Mouse (Mus musculus) limb, embryonic 15.5 days (tissue): ENCODE measurements at regions not wholly inside any gene's neighbourhood (a gene's known extent, or its start where the extent isn't known, plus 50 kb on each side); places are given as distances from the start of the nearest gene placed in this dataset.

Experiments used
- ATAC-seq: fragments of 200-750 bp; cut with Nextera tagmentation; 2 replicates; pipeline ENCODE4 v1.8.0; 2017; ENCODE audit warnings: low read depth, moderate TSS enrichment; ENCODE audit not compliant: insufficient number of reproducible peaks, low FRiP score, low TSS enrichment
- H3K27ac ChIP-seq: fragments of 300-500 bp; sonication (generic); 2 replicates; pipeline ENCODE4 v1.5.1; 2015; ENCODE audit warnings: moderate library complexity, mild to moderate bottlenecking, inconsistent platforms
- H3K27me3 ChIP-seq: fragments of 300-500 bp; sonication (generic); 2 replicates; pipeline ENCODE4 v1.6.1; 2015; ENCODE audit warnings: inconsistent platforms
- H3K36me3 ChIP-seq: fragments of 300-500 bp; sonication (generic); 2 replicates; pipeline ENCODE4 v1.6.1; 2015; ENCODE audit warnings: inconsistent platforms
- H3K4me1 ChIP-seq: fragments of 300-500 bp; sonication (generic); 2 replicates; pipeline ENCODE4 v1.6.1; 2015; ENCODE audit warnings: inconsistent platforms
- H3K4me2 ChIP-seq: fragments of 300-500 bp; sonication (generic); 2 replicates; pipeline ENCODE4 v1.6.1; 2015; ENCODE audit warnings: mild to moderate bottlenecking, inconsistent platforms
- H3K4me3 ChIP-seq: fragments of 300-500 bp; sonication (generic); 2 replicates; pipeline ENCODE4 v1.5.1; 2015; ENCODE audit warnings: mild to moderate bottlenecking, inconsistent platforms
- H3K9ac ChIP-seq: fragments of 300-500 bp; sonication (generic); 2 replicates; pipeline ENCODE4 v1.6.1; 2015; ENCODE audit warnings: inconsistent platforms
- H3K9me3 ChIP-seq: fragments of 300-500 bp; sonication (generic); 2 replicates; pipeline ENCODE4 v1.6.1; 2016; ENCODE audit warnings: inconsistent platforms
- WGBS: fragments of 180-500 bp; shearing (Covaris S2); methylation state at CpG from one replicate; pipeline ENCODE4 v1.1.7; 2015; 5-methylcytosine and 5-hydroxymethylcytosine counted together

DNA sequence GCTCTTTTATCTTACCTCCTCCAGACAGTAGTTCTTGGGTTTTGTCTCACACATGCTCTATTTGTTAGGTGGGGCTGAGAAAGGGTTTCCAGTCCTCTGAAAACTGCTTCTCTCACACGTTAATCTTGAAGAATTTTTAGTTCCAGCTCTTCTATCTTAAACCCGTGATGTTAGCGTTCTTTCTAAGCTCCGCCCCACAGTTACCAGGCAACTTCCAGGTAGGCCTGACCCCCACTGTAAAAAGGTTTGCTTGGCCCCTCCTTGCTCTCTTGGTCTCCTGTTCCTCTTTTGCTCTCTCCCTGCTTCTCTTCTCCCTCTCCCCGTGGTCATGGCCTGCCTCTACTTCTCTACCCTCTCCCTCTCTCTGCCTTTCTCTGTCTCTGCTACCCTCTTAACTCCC lies 1149.7 kb downstream of the Mrps31 start:
- Histone ChIP-seq H3K4me1 (peaks cover 5% of the 10 kb centered on the region; the same call in 1 of the 2 replicates), H3K27me3 (no peaks in the 10 kb centered on the region), H3K9me3 (no peaks in the 10 kb centered on the region), H3K9ac (no peak overlapping the region), H3K4me3 (no peak overlapping the region), H3K36me3 (no peaks in the 10 kb centered on the region), H3K27ac (no peak overlapping the region), H3K4me2 (no peak overlapping the region)
- 77% methylated on average over 5 of the region's 5 CpGs for WGBS
- no peak for ATAC-seq

DNA sequence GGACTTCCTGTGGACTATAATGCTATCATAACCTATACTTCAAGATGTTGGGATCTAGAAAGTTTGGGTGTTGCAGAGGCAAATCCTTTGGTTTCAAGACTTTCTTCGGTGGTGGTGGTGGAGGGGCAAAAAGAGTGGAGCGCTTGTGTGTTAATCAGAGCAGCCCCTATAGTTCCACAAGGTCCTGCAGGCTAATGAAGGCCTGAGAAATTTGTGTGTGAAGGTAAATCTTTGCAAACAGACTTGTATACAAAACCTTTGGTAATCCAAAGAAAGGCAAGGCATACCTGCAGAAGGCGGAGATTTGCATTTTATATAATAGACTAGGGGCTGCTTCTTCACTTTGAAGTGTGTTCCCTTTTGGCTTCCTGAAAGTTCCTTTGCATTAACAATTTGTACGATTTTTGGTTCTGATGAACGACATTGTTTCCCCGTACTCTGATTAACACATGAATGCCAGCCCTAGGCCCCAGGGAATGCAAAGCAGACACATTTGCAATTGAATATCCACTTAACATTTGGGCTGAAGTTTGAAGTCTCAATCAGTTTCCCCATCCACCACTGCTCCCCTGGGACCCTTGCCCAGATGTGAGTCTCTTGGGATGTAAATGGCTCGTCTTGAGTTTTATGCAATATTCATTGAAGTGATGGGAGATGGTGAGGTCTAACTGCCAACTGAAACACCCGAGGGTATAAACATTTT lies 1150.7 kb downstream of the Mrps31 start:
- no peak overlapping the region for H3K9ac ChIP-seq
- H3K4me3 ChIP-seq: no peak overlapping the region
- no peak overlapping the region for H3K27ac ChIP-seq
- no peaks in the 10 kb centered on the region for H3K36me3 ChIP-seq
- H3K4me2 ChIP-seq: no peak overlapping the region
- peaks cover 5% of the 10 kb centered on the region; the same call in 1 of the 2 replicates for H3K4me1 ChIP-seq
- ATAC-seq: no peak
- H3K27me3 ChIP-seq: no peaks in the 10 kb centered on the region
- no peaks in the 10 kb centered on the region for H3K9me3 ChIP-seq
- 36% methylated on average over 8 of the region's 8 CpGs for WGBS

- Histone ChIP-seq H3K4me2 (no peak overlapping the region), H3K4me3 (no peak overlapping the region), H3K9me3 (no peaks in the 10 kb centered on the region), H3K36me3 (no peaks in the 10 kb centered on the region), H3K4me1 (peaks cover 5% of the 10 kb centered on the region; the same call in 1 of the 2 replicates), H3K9ac (no peak overlapping the region), H3K27me3 (no peaks in the 10 kb centered on the region), H3K27ac (no peak overlapping the region)
- 23% methylated on average over 9 of the region's 9 CpGs for WGBS
- ATAC-seq: no peak
Measured at GRCm38 (mm10) chr8:23562504-23562903, 1151.3 kb downstream of the Mrps31 start.

DNA sequence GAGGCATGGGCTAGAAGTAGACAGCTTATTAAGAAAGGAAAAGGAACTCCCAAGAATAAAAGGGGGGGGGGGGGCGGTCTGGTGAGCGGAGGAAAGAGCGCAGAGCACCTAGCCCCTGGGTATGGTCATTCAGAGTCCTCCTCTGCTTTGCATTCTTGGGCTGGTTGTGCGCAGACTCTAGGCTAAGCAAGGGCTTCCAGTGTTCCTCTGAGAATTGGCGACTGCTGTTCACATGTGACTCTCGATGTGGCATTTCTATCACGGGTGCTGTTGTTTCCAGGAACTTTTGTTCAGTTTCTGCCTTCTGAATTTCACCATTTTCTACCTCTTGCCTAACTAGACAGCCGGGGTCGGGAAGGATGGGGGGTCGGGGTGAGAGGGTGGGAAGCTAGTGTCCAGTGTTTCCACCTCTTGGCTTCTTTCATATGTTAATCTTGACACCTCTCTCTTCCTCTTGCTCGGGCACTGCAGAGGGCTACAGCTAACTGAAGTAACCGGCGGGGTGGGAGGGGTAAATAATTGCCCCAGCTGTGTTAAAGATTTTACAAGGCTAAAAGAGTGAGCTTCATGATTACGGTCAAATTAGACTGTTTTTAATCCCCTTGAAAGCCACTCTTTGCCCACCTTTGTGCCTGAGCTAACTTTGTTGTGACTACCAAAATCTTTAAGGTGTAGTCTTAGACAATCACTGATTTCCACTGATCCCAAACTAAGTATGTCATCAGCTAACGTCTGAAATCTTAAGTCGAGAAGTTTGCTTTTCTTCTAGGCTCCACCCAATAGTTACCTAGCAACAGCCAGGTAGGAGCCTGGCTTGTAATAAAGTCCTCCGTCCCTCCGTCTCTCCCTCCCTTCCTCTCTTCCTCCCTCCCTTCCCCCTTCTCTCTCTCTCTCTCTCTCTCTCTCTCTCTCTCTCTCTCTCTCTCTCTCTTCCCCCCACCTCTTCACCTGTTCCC lies 1152.2 kb downstream of the Mrps31 start:
- no peaks in the 10 kb centered on the region for H3K27me3 ChIP-seq
- whole genome bisulfite sequencing: 5% methylated on average over 16 of the region's 18 CpGs
- H3K4me1 ChIP-seq: peaks cover 5% of the 10 kb centered on the region; the same call in 1 of the 2 replicates
- H3K36me3 ChIP-seq: no peaks in the 10 kb centered on the region
- H3K27ac ChIP-seq: no peak overlapping the region
- ATAC-seq: no peak
- H3K9ac ChIP-seq: no peak overlapping the region
- peak overlapping the region; percentile 9; the same call in 1 of the 2 replicates for H3K4me3 ChIP-seq
- peak overlapping the region; percentile 22; the same call in 1 of the 2 replicates for H3K4me2 ChIP-seq
- H3K9me3 ChIP-seq: no peaks in the 10 kb centered on the region

GRCm38 (mm10) chr8:23567906-23568305 lies 1156.7 kb downstream of the Mrps31 start:
- Histone ChIP-seq H3K27ac (no peak overlapping the region), H3K27me3 (no peaks in the 10 kb centered on the region), H3K36me3 (no peaks in the 10 kb centered on the region), H3K9ac (no peak overlapping the region), H3K9me3 (no peaks in the 10 kb centered on the region), H3K4me1 (peaks cover 5% of the 10 kb centered on the region; the same call in 1 of the 2 replicates), H3K4me2 (no peak overlapping the region), H3K4me3 (no peak overlapping the region)
- ATAC-seq: no peak
- WGBS: 85% methylated on average over 3 of the region's 3 CpGs

DNA sequence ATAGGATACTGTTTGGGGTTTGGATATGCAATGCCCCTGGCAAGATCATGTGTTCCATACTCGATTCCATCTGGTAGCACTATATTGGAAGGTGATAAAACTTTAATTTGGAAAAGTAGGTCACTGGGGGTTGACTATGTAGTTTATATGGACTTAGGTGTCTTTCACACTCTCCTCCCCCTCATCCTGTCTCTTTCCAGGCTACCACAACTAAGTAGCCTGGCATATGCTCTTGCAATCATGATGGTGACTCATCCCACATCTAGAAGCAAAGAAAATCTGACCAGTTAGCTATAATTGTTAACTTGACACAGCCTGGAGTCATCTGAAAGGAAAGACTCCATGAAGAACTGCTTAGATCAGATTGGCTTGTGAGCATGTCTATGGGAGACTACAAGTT lies 1154.3 kb downstream of the Adam3 start:
- 51% methylated on average over 1 of the region's 1 CpGs for WGBS
- Histone ChIP-seq H3K4me2 (no peak overlapping the region), H3K4me1 (no peaks in the 10 kb centered on the region), H3K27ac (no peak overlapping the region), H3K36me3 (no peaks in the 10 kb centered on the region), H3K9ac (no peak overlapping the region), H3K27me3 (no peaks in the 10 kb centered on the region), H3K4me3 (no peak overlapping the region), H3K9me3 (no peaks in the 10 kb centered on the region)
- ATAC-seq: no peak

DNA sequence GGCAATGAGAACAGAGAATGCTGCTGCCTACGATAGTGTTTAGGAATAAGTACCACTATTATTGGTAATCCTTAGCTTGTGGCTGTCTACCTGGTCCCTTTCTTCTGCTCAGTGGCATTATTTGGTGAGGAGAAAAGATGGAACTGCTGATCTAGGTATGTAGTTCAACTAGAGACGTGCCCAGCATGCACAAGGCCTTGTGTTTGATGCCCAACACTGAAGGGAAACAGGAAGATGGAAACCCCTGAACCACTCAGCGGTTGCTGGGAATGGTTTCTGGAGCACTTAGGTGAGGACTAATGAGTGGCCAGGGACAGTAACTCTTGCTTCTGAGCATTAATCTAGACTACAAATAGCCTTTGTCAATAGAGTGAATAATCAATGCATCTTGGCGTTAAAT lies 1145.5 kb downstream of the Adam3 start:
- Histone ChIP-seq H3K9me3 (no peaks in the 10 kb centered on the region), H3K27ac (no peak overlapping the region), H3K4me2 (no peak overlapping the region), H3K36me3 (no peaks in the 10 kb centered on the region), H3K4me1 (no peaks in the 10 kb centered on the region), H3K27me3 (no peaks in the 10 kb centered on the region), H3K9ac (no peak overlapping the region), H3K4me3 (no peak overlapping the region)
- WGBS: 87% methylated on average over 4 of the region's 4 CpGs
- ATAC-seq: no peak

DNA sequence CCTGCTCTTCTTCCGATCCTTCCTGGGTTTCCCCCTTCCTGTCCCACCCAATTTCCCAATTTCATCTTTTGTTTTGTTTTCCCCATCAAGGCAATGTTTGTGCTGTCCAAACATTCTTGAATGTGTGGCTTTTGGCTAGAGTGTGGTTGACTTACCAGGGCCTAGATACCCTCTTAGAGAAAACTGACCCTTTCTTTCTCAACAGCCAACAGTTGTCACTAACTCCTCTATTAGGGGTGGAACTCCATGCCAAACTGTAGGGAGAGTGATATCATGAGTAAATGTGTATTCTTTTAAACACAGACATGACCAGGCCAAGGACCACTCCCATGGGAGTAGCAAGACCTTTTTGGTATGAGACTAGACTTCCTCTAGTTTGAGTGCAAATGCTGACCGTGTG lies 1145.0 kb downstream of the Adam3 start:
- no peak overlapping the region for H3K9ac ChIP-seq
- no peaks in the 10 kb centered on the region for H3K27me3 ChIP-seq
- H3K4me1 ChIP-seq: no peaks in the 10 kb centered on the region
- H3K4me3 ChIP-seq: no peak overlapping the region
- WGBS: 92% methylated on average over 2 of the region's 2 CpGs
- H3K36me3 ChIP-seq: no peaks in the 10 kb centered on the region
- no peak for ATAC-seq
- no peak overlapping the region for H3K4me2 ChIP-seq
- no peak overlapping the region for H3K27ac ChIP-seq
- H3K9me3 ChIP-seq: no peaks in the 10 kb centered on the region
